ENCODE assay signal across 8 mouse cellular contexts in genomic region chr4:105205045-105205851, GRCm38 (mm10). TPM values are rescaled to one million over a fixed set of nuclear protein-coding genes. Genes with fewer than 3 reads are reported as not detected.
DNase-seq lines count a peak whose midpoint lies in the region; ATAC-seq and TF ChIP-seq lines count a peak whose summit lies in the region.

No protein-coding gene starts in this region.

- peak overlapping the region; percentile 26; the same call in 1 of the 2 replicates for H3K4me2 ChIP-seq in intestine, embryonic 16.5 days (ENCODE audit: low read depth, low read length)

- peaks cover 5% of the 10 kb centered on the region for H3K36me3 ChIP-seq in ES-Bruce4 (ENCODE audit: control insufficient read depth, insufficient read depth, low read length, poor library complexity, severe bottlenecking)
- no peaks in the 10 kb centered on the region for H3K36me3 ChIP-seq in intestine, embryonic 16.5 days (ENCODE audit: control insufficient read depth, insufficient read depth, low read length)

- no peak for TF ChIP-seq CTCF in ES-Bruce4 (IDR thresholded peaks at IDR 0.05; ENCODE audit: low read depth, low read length)

- peak; percentile 53 for ATAC-seq in intestine, embryonic 16.5 days

- peak; percentile 59 to 82 for DNase-seq in adrenal gland, postnatal 36 days
- peak; percentile 99 for DNase-seq in heart, adult 11 months
- DNase-seq in lung, postnatal 14 days: peak; percentile 71
- DNase-seq in MN1 (ENCODE audit: low spot score): no peak
- no peak for DNase-seq in layer of hippocampus, adult 8-10 months (ENCODE audit: low spot score in 2 of 2)
- no peak for DNase-seq in frontal cortex, adult 2 months (ENCODE audit: extremely low spot score in 1 of 2, low spot score in 1 of 2)

- no peaks in the 10 kb centered on the region for H3K27me3 ChIP-seq in ES-Bruce4 (ENCODE audit: control insufficient read depth, insufficient read depth, low read length, poor library complexity, severe bottlenecking)
- H3K27me3 ChIP-seq in intestine, embryonic 16.5 days (replicated peaks; ENCODE audit: control insufficient read depth, insufficient read depth, low read length): no peaks in the 10 kb centered on the region

- peaks cover 25% of the 10 kb centered on the region for H3K4me1 ChIP-seq in ES-Bruce4 (ENCODE audit: control insufficient read depth, insufficient read depth, low read length)
- H3K4me1 ChIP-seq in intestine, embryonic 16.5 days (ENCODE audit: control insufficient read depth, insufficient read depth, low read length): peaks cover 62% of the 10 kb centered on the region

- 28% methylated on average over 15 of the region's 15 CpGs for whole genome bisulfite sequencing in intestine, embryonic 16.5 days

- peak overlapping the region; percentile 96 for H3K27ac ChIP-seq in ES-Bruce4 (ENCODE audit: insufficient read depth, low read length)
- H3K27ac ChIP-seq in intestine, embryonic 16.5 days (ENCODE audit: low read length): peak overlapping the region; percentile 53

- TF ChIP-seq EP300 in ES-Bruce4 (IDR thresholded peaks at IDR 0.05; ENCODE audit: insufficient read depth, low read depth, low read length): 0 out of 2 replicates have a peak, but pooled peaks have one; percentile 24

- H3K4me3 ChIP-seq in ES-Bruce4 (ENCODE audit: low read depth, low read length): no peak overlapping the region
- no peak overlapping the region for H3K4me3 ChIP-seq in intestine, embryonic 16.5 days (ENCODE audit: low read length)

- H3K9ac ChIP-seq in ES-Bruce4 (ENCODE audit: low read depth, poor library complexity, severe bottlenecking): peak overlapping the region; percentile 52
- peak overlapping the region; percentile 35; the same call in 1 of the 2 replicates for H3K9ac ChIP-seq in intestine, embryonic 16.5 days (ENCODE audit: low read depth, low read length)

- H3K9me3 ChIP-seq in ES-Bruce4 (replicated peaks; ENCODE audit: control insufficient read depth, insufficient read depth, low read length, poor library complexity, severe bottlenecking): no peaks in the 10 kb centered on the region
- H3K9me3 ChIP-seq in intestine, embryonic 16.5 days (ENCODE audit: control insufficient read depth, low read length): no peaks in the 10 kb centered on the region

- no peak for TF ChIP-seq POLR2A in ES-Bruce4 (IDR thresholded peaks at IDR 0.05; ENCODE audit: insufficient read depth, low read length)

RNA-seq across cellular contexts. Expression of gene Plpp3, which starts 48.1 kb away (rescaled TPM):
- 16.1 and 17.5 TPM in 2 replicates for polyA plus RNA-seq in ES-Bruce4 (2011; ENCODE audit: insufficient read depth, insufficient read length, low read depth, missing spikeins)
- 100 to 1,000 TPM; 246 to 407 TPM for total RNA-seq in adrenal gland, postnatal 36 days (2021)
- polyA plus RNA-seq in intestine, embryonic 16.5 days (2015; fragmentation: Nextera tagmentation; extraction: Ambion mirVana): 46.0 and 48.4 TPM in 2 replicates
- total RNA-seq in layer of hippocampus, adult 8-10 months (2022): 100 to 1,000 TPM; 212 to 254 (median 222) TPM
- 200 and 237 TPM in 2 replicates for polyA plus RNA-seq in frontal cortex, adult 2 months (2012; rRNA removed)

Comparison
In these comparisons a context has a peak if more than half of its experiments do, and no peak if none do; other contexts are left out.
1. DNase-seq: peak in adrenal gland, postnatal 36 days (2 of 2), heart, adult 11 months (single experiment) and lung, postnatal 14 days (single experiment); none in MN1 (single experiment), layer of hippocampus, adult 8-10 months (0 of 2) and frontal cortex, adult 2 months (0 of 2).